Mouse (Mus musculus): ENCODE measurements at regions not wholly inside any gene's neighbourhood (a gene's known extent, or its start where the extent isn't known, plus 50 kb on each side); places are given as distances from the start of the nearest gene placed in this dataset.

DNA sequence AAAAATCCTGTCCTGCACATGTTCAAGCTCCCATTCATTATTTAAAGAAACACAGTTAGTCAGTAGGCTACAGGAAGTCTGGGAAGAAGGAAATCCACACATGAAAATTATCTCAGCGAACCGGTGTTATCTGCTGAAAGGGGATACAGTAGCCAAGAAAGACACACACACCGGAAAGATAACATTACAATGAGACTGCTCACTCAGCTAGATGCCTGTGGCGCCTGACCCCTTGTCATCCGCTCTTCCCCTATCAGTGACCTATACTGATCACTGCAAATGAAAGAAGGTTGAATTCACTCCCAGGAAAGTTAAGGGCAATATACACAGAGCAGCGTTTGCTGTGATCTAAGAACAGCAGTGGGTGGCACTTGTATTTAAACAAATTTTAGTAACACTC lies 481.0 kb upstream of the Sox11 start:
- DNase-seq, result no peak

DNA sequence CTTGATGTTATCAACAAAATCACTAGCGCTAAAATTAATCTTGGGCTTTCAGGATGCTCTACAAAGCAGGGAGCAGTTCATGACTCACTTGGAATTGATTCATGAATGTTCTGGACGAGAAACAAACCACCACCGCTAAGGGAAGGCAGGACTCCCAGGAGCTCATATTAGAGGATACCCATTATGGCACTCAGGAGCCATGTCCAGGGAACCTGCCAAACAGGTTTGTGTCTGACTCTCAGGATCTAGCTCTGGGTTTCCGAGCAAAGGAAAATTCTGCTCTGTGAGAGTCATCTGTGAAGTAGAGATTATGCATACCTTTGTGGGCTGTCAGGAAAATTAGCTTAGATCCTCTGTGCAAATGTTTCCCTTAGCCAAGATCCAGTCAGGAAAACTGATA lies 454.3 kb upstream of the Sox11 start:
- no peak for DNase-seq

DNA sequence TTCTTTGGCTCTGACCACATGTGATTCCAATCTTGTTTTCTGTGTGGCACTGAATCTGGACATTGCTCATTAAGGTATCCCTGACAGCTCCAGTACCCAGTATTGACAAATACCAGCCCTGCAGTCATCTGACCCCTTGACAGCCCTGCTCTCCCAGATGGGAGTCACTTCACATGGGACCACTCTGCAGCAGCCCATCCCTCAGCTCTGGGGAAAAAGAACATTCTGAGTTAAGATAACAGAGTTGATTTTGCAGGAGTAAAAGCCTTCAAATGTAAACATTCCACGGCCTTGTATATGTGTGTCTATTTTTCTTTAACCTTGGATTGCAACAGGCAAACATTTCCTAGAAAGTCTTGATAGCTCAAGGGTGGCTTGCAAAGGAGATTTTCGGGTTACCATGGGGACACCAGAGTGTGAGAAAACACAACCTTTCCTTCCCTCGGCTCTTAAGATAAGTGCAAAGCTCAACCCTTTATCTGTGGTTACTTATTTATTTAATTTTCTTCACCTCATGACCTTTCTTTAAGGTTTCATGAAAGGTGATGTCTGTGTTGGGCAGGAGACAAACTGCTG lies 444.4 kb upstream of the Sox11 start:
- no peak for DNase-seq

DNA sequence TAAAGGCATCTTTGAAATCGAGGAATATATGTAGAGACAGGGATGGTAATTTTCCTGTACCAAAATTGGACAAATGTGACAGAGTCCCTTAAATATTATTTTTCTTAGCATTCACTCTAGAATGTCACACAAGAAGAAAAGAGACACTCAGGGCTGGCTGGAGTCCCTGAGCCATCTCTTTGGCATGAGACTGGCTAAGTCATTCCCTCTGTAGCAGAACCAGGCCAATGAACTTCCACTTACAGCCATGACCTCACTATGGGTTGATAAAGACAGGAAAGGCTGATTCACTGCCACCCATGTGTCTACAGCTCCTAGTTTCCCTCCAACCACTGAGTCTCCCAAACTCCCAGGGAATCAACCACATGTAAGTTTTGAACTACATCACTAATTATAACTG lies 438.4 kb upstream of the Sox11 start:
- DNase-seq, result peak; percentile 51

- no peak for DNase-seq
These were observed 423.6 kb upstream of the Sox11 start for GRCm38 (mm10) chr12:27765948-27766347.

- DNase-seq, result no peak
These were observed 416.6 kb upstream of the Sox11 start for GRCm38 (mm10) chr12:27759016-27759415.

GRCm38 (mm10) chr12:27757641-27758040 lies 415.3 kb upstream of the Sox11 start:
- DNase-seq, result no peak

- no peak for DNase-seq
These were observed 382.3 kb upstream of the Sox11 start for GRCm38 (mm10) chr12:27724619-27725200.

- no peak for DNase-seq
These were observed 338.1 kb upstream of the Sox11 start for GRCm38 (mm10) chr12:27680459-27680858.

- DNase-seq, result no peak
These were observed 331.0 kb upstream of the Sox11 start for GRCm38 (mm10) chr12:27673404-27673803.

DNA sequence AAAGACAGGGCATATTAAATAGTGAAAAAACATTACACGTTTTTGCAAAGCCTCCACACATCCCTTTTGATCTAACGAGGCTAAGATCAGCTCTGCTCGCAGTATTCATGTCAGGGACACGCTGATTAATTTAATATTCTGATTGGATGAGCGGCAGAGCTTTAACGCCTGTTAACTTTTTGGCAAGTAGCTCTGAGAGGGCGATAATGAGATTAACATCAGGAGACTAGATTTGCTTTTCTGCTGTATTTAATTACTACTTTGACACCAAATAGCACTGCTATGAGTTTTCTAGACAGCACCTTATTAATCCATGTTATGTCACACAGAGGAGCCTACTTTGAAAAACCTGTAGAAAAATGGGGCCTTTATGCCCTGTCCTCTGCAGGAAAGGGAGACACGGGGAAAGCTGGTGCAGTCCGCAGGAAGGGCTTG lies 328.3 kb upstream of the Sox11 start:
- no peak for DNase-seq

GRCm38 (mm10) chr12:27670190-27670589 lies 327.8 kb upstream of the Sox11 start:
- DNase-seq, result no peak

GRCm38 (mm10) chr12:27669542-27669941 lies 327.2 kb upstream of the Sox11 start:
- DNase-seq, result no peak

DNA sequence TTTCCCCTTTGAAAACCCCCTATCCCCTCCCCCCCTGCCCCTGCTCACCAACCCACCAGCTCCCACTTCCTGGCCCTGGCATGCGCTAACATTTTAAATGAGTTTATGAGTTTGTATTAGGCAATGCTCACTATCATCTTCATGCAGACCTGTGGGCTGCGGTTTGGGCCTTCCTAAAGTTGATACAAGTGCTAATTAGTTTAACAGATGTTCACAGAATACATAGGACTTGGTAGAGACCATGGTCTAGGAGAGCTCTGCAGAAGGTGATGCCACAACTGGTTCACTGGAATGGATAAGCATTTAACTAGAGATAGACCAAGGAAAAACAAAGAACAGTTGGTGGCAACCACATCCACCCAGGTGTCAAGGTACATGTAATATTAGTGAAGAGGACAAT lies 324.1 kb upstream of the Sox11 start:
- DNase-seq, result no peak

DNA sequence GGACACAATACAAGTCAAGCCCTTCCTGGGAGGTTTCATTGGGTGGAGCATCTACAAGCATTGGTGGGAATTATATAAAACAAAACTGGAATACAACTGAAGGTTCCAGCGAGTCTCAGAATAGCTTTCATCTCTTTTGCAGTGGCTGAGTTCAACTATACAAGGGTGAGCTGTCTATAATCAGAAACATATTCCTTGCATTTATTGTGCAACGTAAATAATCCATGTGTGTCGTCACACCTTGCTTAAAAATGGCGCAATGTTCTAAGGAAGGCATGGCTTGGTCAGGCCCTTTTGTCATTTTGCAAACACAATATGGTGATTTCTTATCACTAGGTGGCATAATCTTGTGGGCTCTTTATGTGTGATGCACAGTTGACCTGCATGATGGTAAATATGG lies 320.8 kb upstream of the Sox11 start:
- no peak for DNase-seq

- no peak for DNase-seq
These were observed 320.3 kb upstream of the Sox11 start for GRCm38 (mm10) chr12:27662723-27663122.

- peak; percentile 8 for DNase-seq
These were observed 315.2 kb upstream of the Sox11 start for GRCm38 (mm10) chr12:27657536-27657935.

- DNase-seq, result no peak
These were observed 311.2 kb upstream of the Sox11 start for GRCm38 (mm10) chr12:27653541-27653940.

DNA sequence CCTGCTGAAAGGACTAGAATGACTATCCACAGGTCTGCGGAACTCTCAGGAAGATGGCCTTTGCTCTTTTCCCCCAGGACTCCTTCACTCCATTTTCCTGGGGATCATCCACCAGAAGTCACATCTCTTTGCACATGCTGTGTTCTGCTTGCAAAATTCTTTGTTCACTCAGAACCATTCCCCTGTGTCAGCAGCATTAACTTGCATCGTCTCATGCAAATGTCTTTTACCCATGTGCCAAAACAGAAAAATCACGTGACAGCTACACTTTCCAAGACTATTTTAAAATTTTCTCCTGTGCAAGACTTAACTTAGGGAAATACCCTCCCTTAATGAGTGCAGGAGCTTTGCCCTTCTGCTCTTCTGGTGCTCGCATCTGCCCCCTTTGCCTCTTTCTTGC lies 306.2 kb upstream of the Sox11 start:
- no peak for DNase-seq

- DNase-seq, result no peak
These were observed 304.3 kb upstream of the Sox11 start for GRCm38 (mm10) chr12:27646497-27647307.

DNA sequence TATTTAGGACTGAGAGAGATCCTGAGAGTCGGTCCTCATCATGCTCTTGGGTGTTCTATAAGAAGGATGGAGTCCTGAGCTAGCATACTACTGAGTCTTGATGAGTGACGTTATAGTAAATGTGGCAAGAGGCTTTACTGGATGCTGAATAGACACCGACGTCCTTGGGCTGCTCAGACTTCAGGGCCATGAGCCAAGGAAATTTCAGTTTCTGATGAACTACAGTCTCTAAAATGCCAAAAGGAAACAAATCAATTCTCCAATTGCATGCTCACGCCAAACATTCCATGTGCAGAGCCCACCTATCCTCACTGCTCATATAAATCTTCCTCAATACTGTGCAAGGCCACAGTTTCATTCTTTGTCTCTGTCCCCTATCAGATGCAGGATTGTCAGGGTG lies 277.2 kb upstream of the Sox11 start:
- DNase-seq, result peak; percentile 48

GRCm38 (mm10) chr12:27604061-27604679 lies 261.8 kb upstream of the Sox11 start:
- DNase-seq, result no peak

GRCm38 (mm10) chr12:27599149-27599548 lies 256.8 kb upstream of the Sox11 start:
- DNase-seq, result peak; percentile 62

Data from adrenal gland, adult 2 months (tissue).